Mouse (Mus musculus) midbrain, embryonic 16.5 days (tissue): Measurements from ENCODE around the gene Pom121l2. TPM values are rescaled to one million over a fixed set of nuclear protein-coding genes. Genes with fewer than 3 reads are reported as not detected.

ENCODE experiments used
- ATAC-seq: fragments of 200-750 bp; cut with Nextera tagmentation; 2 replicates; pipeline ENCODE4 v1.8.0; 2017; ENCODE audit warnings: moderate TSS enrichment
- H3K27ac ChIP-seq: fragments of 300-500 bp; sonication (generic); 2 replicates; pipeline ENCODE4 v1.5.1; 2014; ENCODE audit warnings: mild to moderate bottlenecking, low read length, mixed read lengths
- H3K27me3 ChIP-seq: fragments of 300-500 bp; sonication (generic); 2 replicates; pipeline ENCODE4 v1.6.1; 2014; ENCODE audit warnings: low read depth, low read length, mixed read lengths; ENCODE audit not compliant: control insufficient read depth, insufficient read depth
- H3K36me3 ChIP-seq: fragments of 300-500 bp; sonication (generic); 2 replicates; pipeline ENCODE4 v1.6.1; 2014; ENCODE audit warnings: mild to moderate bottlenecking, low read length, moderate library complexity, mixed read lengths; ENCODE audit not compliant: control insufficient read depth, insufficient read depth
- H3K4me1 ChIP-seq: fragments of 300-500 bp; sonication (generic); 2 replicates; pipeline ENCODE4 v1.6.1; 2014; ENCODE audit warnings: mild to moderate bottlenecking, low read length, mixed read lengths; ENCODE audit not compliant: control insufficient read depth, insufficient read depth
- H3K4me2 ChIP-seq: fragments of 300-500 bp; sonication (generic); 2 replicates; pipeline ENCODE4 v1.6.1; 2014; ENCODE audit warnings: mild to moderate bottlenecking, low read length, mixed read lengths
- H3K4me3 ChIP-seq: fragments of 300-500 bp; sonication (generic); 2 replicates; pipeline ENCODE4 v1.5.1; 2014; ENCODE audit warnings: low read depth, mild to moderate bottlenecking, low read length, moderate library complexity, mixed read lengths
- H3K9ac ChIP-seq: fragments of 300-500 bp; sonication (generic); 2 replicates; pipeline ENCODE4 v1.6.1; 2014; ENCODE audit warnings: low read depth, low read length, mixed read lengths
- H3K9me3 ChIP-seq: fragments of 300-500 bp; sonication (generic); replicated peaks from 2 replicates; pipeline ENCODE4 v1.6.1; 2014; ENCODE audit warnings: mild to moderate bottlenecking, low read length, mixed read lengths; ENCODE audit not compliant: control insufficient read depth, poor library complexity, severe bottlenecking
- WGBS: fragments of 180-500 bp; shearing (Covaris S2); extraction: QIAGEN DNeasy Blood & Tissue Kit; methylation state at CpG from one replicate; pipeline ENCODE4 v1.1.7; 2014; 5-methylcytosine and 5-hydroxymethylcytosine counted together
- polyA plus RNA-seq: library from polyadenylated mRNA; unstranded; fragments of >200 nt; fragmentation: Nextera tagmentation; extraction: Ambion mirVana; gene quantifications from 2 replicates; pipeline ENCODE4 v1.2.1, GENCODE M21; 2015

Gene Pom121l2
- polyA plus RNA-seq, 1 experiment from 2014 or later, result not detected

DNA sequence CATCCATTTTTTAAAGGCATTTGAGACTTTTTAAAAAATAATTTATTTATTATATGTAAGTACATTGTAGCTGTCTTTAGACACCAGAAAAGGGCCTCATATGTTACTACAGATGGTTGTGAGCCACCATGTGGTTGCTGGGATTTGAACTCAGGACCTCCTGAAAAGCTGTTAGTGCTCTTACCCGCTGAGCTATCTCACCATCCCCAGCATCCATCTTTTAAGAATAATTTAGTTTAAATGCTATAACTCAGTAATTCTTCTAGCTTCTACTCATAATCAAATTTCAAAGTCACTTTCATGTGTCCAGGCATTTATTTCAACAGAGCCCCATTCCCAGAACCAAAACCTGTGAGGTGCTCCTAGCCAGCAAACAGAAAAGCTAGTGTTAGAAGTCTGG, 37.4 kb upstream of the Pom121l2 start:
- 79% methylated on average over 1 of the region's 1 CpGs for WGBS
- H3K4me3 ChIP-seq, result no peak overlapping the region
- H3K4me1 ChIP-seq, result peaks cover 13% of the 10 kb centered on the region
- H3K36me3 ChIP-seq, result no peaks in the 10 kb centered on the region
- ATAC-seq, result no peak
- H3K27me3 ChIP-seq, result no peaks in the 10 kb centered on the region
- H3K9ac ChIP-seq, result no peak overlapping the region
- no peak overlapping the region for H3K27ac ChIP-seq
- no peak overlapping the region for H3K4me2 ChIP-seq
- H3K9me3 ChIP-seq, result no peaks in the 10 kb centered on the region

DNA sequence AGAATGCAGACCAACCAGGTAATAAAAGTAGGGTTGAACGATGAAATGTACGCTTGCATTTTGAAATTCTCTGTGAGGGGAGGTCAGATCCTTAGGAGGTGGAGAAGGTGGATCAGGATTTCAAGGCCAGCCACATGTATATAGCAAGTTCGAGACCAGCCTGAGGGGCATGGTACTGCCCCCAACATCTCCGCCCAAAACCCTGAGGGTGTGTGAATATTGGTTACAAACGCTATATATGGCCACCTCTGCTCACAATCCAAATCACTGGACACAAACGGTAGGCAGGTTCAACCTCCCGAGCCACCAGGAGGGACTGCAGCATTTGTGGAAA, 36.4 kb upstream of the Pom121l2 start:
- WGBS, result 1% methylated on average over 7 of the region's 7 CpGs
- H3K4me1 ChIP-seq, result peaks cover 13% of the 10 kb centered on the region
- peak overlapping the region; percentile 65 for H3K9ac ChIP-seq
- H3K4me3 ChIP-seq, result peak overlapping the region; percentile 73
- H3K27me3 ChIP-seq, result no peaks in the 10 kb centered on the region
- H3K27ac ChIP-seq, result peak overlapping the region; percentile 61
- H3K9me3 ChIP-seq, result no peaks in the 10 kb centered on the region
- ATAC-seq, result no peak; the same call in 1 of the 2 replicates
- peaks cover under 1% of the 10 kb centered on the region; the same call in 1 of the 2 replicates for H3K36me3 ChIP-seq
- peak overlapping the region; percentile 41 for H3K4me2 ChIP-seq

DNA sequence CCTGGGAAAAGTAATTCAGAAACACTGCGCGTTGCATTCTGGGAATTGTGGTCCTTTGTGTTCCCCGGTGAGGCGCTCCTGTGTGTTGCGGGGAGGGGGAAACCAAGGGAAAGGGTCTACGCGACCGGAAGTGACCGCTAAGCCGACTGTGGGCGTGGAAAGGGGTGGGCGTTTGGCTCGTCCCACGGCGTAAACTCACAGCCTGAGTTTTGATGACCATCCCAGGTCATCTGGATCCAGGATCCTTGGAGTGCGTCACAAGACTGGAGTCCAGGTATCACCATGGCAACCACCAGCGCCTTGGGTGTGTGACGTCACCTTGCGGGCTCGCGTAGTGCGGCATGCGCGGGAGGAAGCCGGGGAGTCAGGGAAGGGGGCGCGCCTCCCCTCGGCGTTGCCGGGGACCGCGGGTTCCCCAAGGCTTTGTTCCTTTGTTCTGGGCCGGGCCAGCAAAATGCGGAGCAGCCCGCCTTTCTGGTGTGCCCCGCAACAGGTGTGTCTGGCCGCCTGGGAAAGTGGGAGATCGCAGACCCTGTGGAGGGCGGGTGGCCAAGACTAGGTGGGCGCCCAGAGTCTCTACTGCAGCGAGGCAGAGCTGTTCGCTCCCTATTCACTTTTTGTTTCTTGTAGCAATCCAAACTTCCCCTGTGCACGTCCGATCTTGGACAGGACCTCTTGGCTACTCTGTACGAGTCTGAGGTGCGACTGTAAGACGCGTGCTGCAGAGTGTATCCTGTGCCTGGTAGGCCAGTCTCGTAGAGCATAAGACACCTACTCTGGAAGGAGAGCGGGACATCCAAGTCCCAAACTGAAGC, 35.9 kb upstream of the Pom121l2 start, which contains the start of gene Zfp184:
Zfp184 (plus strand) TSS at position 169 of the 815 bp plus-strand sequence.
- Histone ChIP-seq H3K36me3 (peaks cover 3% of the 10 kb centered on the region; the same call in 1 of the 2 replicates), H3K4me1 (peaks cover 13% of the 10 kb centered on the region), H3K4me3 (peak within 1 kb of the TSS; percentile 73), H3K9ac (peak within 1 kb of the TSS; percentile 65), H3K27ac (peak within 1 kb of the TSS; percentile 75), H3K27me3 (no peaks in the 10 kb centered on the region), H3K9me3 (no peaks in the 10 kb centered on the region), H3K4me2 (peak within 1 kb of the TSS; percentile 73)
- WGBS, result under 1% methylated on average over 49 of the region's 50 CpGs
- peak; percentile 96 for ATAC-seq

DNA sequence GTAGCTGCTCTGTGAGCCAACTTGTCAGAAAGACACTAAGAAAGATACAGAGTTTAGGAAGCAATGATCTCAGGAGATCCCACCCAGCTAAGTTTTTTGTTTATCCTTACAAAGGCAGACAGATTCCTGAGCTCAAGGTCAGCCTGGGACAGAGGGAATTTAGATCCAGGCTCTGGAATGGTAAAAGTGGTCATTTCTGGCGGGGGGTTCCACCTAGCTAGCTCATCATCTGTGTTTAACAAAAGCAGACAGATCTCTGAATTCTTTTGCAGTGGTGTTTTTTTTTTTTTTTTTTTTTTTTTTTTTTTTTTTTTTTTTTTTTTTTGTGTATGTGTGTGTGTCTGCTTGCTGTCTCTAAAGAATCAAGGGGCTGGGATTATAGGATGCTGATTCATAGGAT, 11.7 kb upstream of the Pom121l2 start:
- Histone ChIP-seq H3K4me3 (no peak overlapping the region), H3K4me1 (no peaks in the 10 kb centered on the region), H3K4me2 (no peak overlapping the region), H3K27me3 (no peaks in the 10 kb centered on the region), H3K9me3 (no peaks in the 10 kb centered on the region), H3K27ac (no peak overlapping the region), H3K36me3 (no peaks in the 10 kb centered on the region; the same call in 1 of the 2 replicates), H3K9ac (no peak overlapping the region)
- no peak for ATAC-seq
- 36% methylated on average over 1 of the region's 1 CpGs for WGBS

DNA sequence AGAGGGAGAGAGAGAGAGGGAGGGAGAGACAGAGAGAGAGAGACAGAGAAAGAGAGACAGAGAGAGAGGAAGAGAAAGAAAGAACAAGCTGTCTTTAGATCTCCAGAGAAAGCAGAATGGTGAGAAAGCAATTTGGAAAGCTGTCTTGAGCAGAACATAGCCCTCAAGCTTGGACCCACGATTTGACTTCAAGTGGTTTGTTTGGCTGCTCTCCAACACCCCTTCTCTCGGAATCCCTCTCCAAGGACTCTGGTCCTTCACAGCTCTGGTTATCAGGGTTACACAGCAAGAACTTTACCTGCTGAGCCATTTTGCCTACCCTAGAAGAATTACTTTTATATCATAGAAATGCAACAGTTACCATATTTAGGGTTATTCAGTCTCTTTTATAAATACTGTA, 11.2 kb upstream of the Pom121l2 start:
- 53% methylated on average over 2 of the region's 2 CpGs for WGBS

DNA sequence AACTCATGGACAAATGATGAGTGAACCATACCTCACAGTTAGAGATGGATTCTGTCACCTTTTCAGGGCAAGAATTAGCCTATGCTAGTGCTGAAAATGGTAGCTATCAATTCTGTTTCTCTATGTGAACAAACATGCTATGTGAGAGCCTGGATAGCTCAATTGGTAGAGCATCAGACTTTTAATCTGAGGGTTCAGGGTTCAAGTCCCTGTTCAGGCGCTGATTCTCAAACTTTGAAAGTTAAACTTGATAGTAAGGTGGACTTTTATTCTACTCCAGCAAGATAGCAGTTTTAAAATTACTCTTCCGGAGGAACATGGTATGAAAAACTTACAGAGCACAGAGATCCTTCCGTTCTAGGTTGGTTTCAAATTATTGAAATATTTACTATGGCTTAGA, 9.4 kb upstream of the Pom121l2 start:
- no peaks in the 10 kb centered on the region for H3K4me1 ChIP-seq
- no peaks in the 10 kb centered on the region for H3K9me3 ChIP-seq
- H3K9ac ChIP-seq, result no peak overlapping the region
- no peaks in the 10 kb centered on the region for H3K36me3 ChIP-seq
- 44% methylated on average over 3 of the region's 3 CpGs for WGBS
- H3K4me2 ChIP-seq, result no peak overlapping the region
- H3K4me3 ChIP-seq, result no peak overlapping the region
- no peak for ATAC-seq
- H3K27ac ChIP-seq, result no peak overlapping the region
- H3K27me3 ChIP-seq, result no peaks in the 10 kb centered on the region

More for the DNA sequence above, 11.2 kb upstream of the Pom121l2 start:
- Histone ChIP-seq H3K27ac (no peak overlapping the region), H3K4me1 (no peaks in the 10 kb centered on the region), H3K4me3 (no peak overlapping the region), H3K9me3 (no peaks in the 10 kb centered on the region), H3K9ac (no peak overlapping the region), H3K36me3 (no peaks in the 10 kb centered on the region), H3K27me3 (no peaks in the 10 kb centered on the region), H3K4me2 (no peak overlapping the region)
- ATAC-seq, result no peak

DNA sequence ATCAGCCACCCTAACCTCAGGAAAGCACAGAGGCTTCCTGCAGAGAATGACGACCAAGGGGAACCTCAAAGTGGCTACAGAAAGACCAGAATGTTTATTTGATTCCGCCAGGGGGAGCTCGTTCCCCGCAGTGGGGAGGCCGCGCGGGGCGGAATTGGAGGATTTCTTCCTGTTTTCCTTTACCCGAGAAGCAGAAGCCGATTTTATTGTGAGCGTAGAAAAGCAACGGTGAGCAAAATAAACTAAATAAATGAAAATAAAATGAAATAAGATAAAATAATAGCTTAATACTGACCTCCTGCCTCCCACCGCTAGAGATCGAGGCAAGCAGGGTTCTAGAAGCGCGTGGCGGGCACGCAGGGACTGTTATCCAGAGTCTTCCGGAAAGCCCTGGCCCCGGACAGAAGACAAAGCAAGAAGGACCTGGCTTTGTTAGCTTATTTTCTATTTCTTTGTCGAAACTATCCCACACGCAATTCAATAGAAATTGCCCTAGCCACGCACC, 6.7 kb upstream of the Pom121l2 start:
- peak overlapping the region; percentile 81 for H3K9ac ChIP-seq
- H3K27me3 ChIP-seq, result peaks cover 5% of the 10 kb centered on the region; the same call in 1 of the 2 replicates
- no peaks in the 10 kb centered on the region for H3K4me1 ChIP-seq
- peak overlapping the region; percentile 54 for H3K4me2 ChIP-seq
- H3K27ac ChIP-seq, result peak overlapping the region; percentile 92
- no peaks in the 10 kb centered on the region for H3K36me3 ChIP-seq
- peak; percentile 92 for ATAC-seq
- under 1% methylated on average over 23 of the region's 23 CpGs for WGBS
- no peaks in the 10 kb centered on the region for H3K9me3 ChIP-seq
- peak overlapping the region; percentile 65 for H3K4me3 ChIP-seq

DNA sequence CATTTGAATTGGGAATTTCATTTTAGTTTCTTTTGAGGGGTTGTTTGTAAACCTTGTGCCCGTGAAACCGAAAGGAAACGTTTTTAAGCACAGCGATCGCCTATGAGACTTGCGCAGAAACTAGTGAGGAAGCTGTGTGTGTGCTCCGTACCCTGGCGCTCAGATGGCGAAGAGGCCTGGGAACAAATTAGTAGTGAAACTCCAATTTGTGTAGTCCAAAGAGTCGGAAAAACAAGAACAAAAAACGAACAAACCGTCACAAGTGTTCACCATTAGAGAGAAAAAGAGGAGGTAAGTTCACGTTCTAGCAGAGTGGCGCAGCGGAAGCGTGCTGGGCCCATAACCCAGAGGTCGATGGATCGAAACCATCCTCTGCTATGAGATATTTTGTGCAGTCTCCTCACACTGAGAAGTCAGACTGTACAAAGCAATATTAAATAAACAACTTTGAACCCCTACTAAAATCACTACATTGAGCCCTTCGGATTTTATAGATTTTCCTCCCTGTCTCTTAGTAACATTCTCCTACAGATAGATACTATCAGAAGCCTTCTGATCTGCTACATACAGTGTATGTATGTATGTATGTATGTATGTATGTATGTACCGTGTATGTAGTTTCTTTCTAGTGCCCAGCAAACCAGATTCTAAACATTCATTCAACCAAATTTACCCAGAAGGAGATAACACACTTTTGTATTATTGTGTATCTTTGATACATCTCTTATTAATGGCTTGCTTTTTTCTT, 6.1 kb upstream of the Pom121l2 start:
- Histone ChIP-seq H3K4me2 (peak overlapping the region; percentile 54), H3K27me3 (peaks cover 6% of the 10 kb centered on the region), H3K9ac (peak overlapping the region; percentile 81), H3K4me1 (no peaks in the 10 kb centered on the region), H3K4me3 (peak overlapping the region; percentile 65), H3K9me3 (no peaks in the 10 kb centered on the region), H3K36me3 (no peaks in the 10 kb centered on the region), H3K27ac (peak overlapping the region; percentile 92)
- WGBS, result 4% methylated on average over 20 of the region's 20 CpGs
- peak; percentile 97 for ATAC-seq
